Mouse (Mus musculus) neural tube, embryonic 14.5 days (tissue): ENCODE results near the gene Ptpn9. TPM values are rescaled to one million over a fixed set of nuclear protein-coding genes. Genes with fewer than 3 reads are reported as not detected.
A peak's percentile ranks its signal among the peaks of the same experiment; 100 is the strongest.
"Not testable (repeated sequence)": the region's sequence is repeated elsewhere in the genome, so short reads cannot be mapped to it uniquely, and the experiment has no call there.

ENCODE experiments used
- ATAC-seq: fragments of 200-750 bp; cut with Nextera tagmentation; 2 replicates; pipeline ENCODE4 v1.8.0; 2017; ENCODE audit warnings: low read depth, mild to moderate bottlenecking, moderate TSS enrichment, moderate library complexity
- H3K27ac ChIP-seq: fragments of 300-500 bp; sonication (generic); 2 replicates; pipeline ENCODE4 v1.5.1; 2014; ENCODE audit warnings: low read depth, mild to moderate bottlenecking, control low read depth, low read length, moderate library complexity, mixed read lengths
- H3K27me3 ChIP-seq: fragments of 300-500 bp; sonication (generic); 2 replicates; pipeline ENCODE4 v1.6.1; 2014; ENCODE audit warnings: low read length; ENCODE audit not compliant: control insufficient read depth, insufficient read depth
- H3K36me3 ChIP-seq: fragments of 300-500 bp; sonication (generic); 2 replicates; pipeline ENCODE4 v1.6.1; 2014; ENCODE audit warnings: low read length, mixed read lengths; ENCODE audit not compliant: control insufficient read depth, insufficient read depth
- H3K4me1 ChIP-seq: fragments of 300-500 bp; sonication (generic); 2 replicates; pipeline ENCODE4 v1.6.1; 2014; ENCODE audit warnings: low read length; ENCODE audit not compliant: control insufficient read depth, insufficient read depth
- H3K4me2 ChIP-seq: fragments of 300-500 bp; sonication (generic); 2 replicates; pipeline ENCODE4 v1.6.1; 2014; ENCODE audit warnings: mild to moderate bottlenecking, low read depth, low read length, control low read depth
- H3K4me3 ChIP-seq: fragments of 300-500 bp; sonication (generic); 2 replicates; pipeline ENCODE4 v1.5.1; 2014; ENCODE audit warnings: low read depth, low read length, control low read depth, mixed read lengths
- H3K9ac ChIP-seq: fragments of 300-500 bp; sonication (generic); replicated peaks from 2 replicates; pipeline ENCODE4 v1.6.1; 2014; ENCODE audit warnings: low read depth, mild to moderate bottlenecking, control low read depth, low read length, mixed read lengths
- H3K9me3 ChIP-seq: fragments of 300-500 bp; sonication (generic); 2 replicates; pipeline ENCODE4 v1.6.1; 2016; ENCODE audit warnings: low read length; ENCODE audit not compliant: control insufficient read depth
- WGBS: fragments of 180-500 bp; shearing (Covaris S2); extraction: QIAGEN DNeasy Blood & Tissue Kit; methylation state at CpG from one replicate; pipeline ENCODE4 v1.1.7; 2014; 5-methylcytosine and 5-hydroxymethylcytosine counted together
- polyA plus RNA-seq: library from polyadenylated mRNA; unstranded; fragments of >200 nt; fragmentation: Nextera tagmentation; extraction: Ambion mirVana; gene quantifications from 2 replicates; pipeline ENCODE4 v1.2.1, GENCODE M21; 2014

Ptpn9 gene
- 31.3 and 36.5 TPM in 2 replicates for polyA plus RNA-seq

DNA sequence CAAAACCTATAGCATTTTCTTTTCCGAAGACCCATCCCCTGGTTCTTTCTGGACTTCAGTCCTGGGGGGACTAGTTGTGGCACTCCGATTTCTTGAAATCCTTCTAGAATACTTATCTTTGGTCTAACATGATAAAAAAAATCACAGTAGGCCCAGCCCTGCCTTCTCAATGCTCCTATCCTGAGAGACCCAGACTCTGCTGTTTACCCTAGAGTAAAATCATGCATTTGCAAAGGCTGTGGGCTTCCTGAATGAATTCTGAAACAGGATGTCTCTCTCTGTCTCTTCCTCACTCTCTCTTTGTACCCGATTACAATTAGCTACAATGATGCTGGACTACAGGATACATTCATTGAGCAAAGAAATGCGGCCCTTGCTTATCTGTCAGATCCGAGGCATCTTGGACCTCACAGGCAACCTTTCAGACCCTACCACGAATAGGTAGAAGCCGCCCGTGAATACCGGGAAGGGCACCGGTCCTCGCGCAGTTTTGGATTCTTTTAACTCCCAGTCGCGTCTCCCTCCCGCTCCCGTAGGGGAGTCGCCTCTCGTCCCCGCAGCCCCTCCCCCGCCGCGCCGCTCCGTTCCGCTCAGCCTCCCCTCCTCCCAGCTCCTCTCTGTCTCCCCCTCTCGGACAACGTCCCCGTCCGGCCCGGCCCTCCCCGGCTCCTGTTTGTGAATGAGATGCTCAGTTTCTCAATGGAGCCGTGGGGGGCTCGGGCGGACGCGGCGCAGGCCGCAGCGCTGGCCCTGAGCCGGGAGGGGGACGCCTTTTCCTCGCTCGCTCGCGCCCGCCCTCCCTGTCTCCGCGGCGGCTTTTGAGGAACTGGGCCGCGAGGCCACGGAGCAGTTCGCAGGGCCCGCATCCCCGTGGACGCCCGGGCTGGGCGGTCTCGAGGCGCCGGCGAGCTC, at the start of gene Ptpn9:
Ptpn9 (plus strand) TSS at position 638 of the 912 bp plus-strand sequence.
- no peaks in the 10 kb centered on the region for H3K36me3 ChIP-seq
- WGBS: 3% methylated on average over 62 of the region's 62 CpGs
- ATAC-seq: peak; percentile 95
- H3K4me1 ChIP-seq: peaks cover 4% of the 10 kb centered on the region; the same call in 1 of the 2 replicates
- peak within 1 kb of the TSS; percentile 97 for H3K9ac ChIP-seq
- peak within 1 kb of the TSS; percentile 93 for H3K27ac ChIP-seq
- peak within 1 kb of the TSS; percentile 48 for H3K4me2 ChIP-seq
- H3K4me3 ChIP-seq: peak within 1 kb of the TSS; percentile 89
- H3K9me3 ChIP-seq: no peaks in the 10 kb centered on the region
- no peaks in the 10 kb centered on the region; the same call in 1 of the 2 replicates for H3K27me3 ChIP-seq

DNA sequence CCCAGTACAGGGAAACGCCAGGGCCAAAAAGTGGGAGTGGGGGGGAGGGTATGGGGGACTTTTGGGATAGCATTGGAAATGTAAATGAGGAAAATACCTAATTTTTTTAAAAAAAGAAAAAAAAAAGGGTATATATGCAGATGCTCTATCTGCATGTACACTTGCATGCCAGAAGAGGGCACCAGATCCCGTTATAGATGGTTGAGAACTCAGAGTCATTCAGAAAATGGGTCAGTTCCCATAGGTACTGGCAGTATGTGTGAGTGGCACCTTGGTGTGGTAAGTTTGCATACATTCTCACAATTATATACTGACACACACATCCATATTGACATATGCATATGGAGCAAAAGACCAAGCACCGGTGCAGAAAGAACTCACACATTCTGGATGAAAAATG, 47.2 kb upstream of the Ptpn9 start:
- not testable (repeated sequence) for ATAC-seq, H3K4me3 ChIP-seq, H3K36me3 ChIP-seq, H3K4me2 ChIP-seq, H3K27me3 ChIP-seq, H3K4me1 ChIP-seq, H3K27ac ChIP-seq, H3K9ac ChIP-seq, H3K9me3 ChIP-seq
- WGBS: 28% methylated on average over 3 of the region's 3 CpGs

DNA sequence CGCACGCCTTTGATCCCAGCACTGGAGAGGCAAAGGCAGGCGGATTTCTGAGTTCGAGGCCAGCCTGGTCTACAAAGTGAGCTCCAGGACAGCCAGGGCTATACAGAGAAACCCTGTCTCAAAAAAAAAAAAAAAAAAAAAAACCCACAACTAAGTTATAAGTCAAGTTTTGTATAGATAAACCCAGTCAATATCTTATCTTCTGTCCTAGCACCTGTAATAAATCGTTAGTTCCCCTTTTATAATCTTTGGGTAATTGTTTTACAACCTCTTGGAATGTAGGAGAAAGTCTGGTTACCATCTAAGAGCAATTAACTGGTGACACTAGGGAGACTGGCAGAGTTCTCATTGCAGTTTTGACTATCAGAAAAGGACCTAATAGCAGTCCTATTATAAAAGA, 46.0 kb upstream of the Ptpn9 start:
- not testable (repeated sequence) for H3K27me3 ChIP-seq, H3K4me1 ChIP-seq, H3K4me2 ChIP-seq, H3K36me3 ChIP-seq, H3K9me3 ChIP-seq, ATAC-seq, H3K9ac ChIP-seq, H3K27ac ChIP-seq, H3K4me3 ChIP-seq
- WGBS: 39% methylated on average over 5 of the region's 5 CpGs

DNA sequence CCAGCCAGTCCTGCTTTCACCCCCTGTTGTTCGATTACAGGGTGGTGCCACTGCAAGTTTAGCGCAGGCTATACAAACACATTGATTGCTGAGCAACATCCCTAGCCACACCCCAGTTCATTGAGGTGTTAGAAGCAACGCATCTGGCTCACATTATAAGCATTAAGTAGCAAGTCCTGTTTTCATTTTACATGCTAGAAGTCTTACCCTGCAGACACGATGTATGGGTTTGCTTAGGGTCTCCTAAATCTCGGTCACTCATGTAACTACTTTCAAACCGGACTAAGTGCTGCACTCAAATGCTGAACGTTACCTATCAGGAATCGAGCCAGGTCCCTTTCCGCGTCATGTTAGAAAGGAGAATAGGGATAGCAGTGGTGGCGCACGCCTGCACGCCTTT, 45.0 kb upstream of the Ptpn9 start:
- peaks cover 3% of the 10 kb centered on the region; the same call in 1 of the 2 replicates for H3K4me1 ChIP-seq
- no peak overlapping the region for H3K27ac ChIP-seq
- no peaks in the 10 kb centered on the region for H3K9me3 ChIP-seq
- H3K27me3 ChIP-seq: no peaks in the 10 kb centered on the region
- H3K36me3 ChIP-seq: no peaks in the 10 kb centered on the region
- no peak for ATAC-seq
- H3K4me2 ChIP-seq: peak overlapping the region; percentile 33
- no peak overlapping the region for H3K9ac ChIP-seq
- H3K4me3 ChIP-seq: peak overlapping the region; percentile 14
- 26% methylated on average over 13 of the region's 13 CpGs for WGBS

DNA sequence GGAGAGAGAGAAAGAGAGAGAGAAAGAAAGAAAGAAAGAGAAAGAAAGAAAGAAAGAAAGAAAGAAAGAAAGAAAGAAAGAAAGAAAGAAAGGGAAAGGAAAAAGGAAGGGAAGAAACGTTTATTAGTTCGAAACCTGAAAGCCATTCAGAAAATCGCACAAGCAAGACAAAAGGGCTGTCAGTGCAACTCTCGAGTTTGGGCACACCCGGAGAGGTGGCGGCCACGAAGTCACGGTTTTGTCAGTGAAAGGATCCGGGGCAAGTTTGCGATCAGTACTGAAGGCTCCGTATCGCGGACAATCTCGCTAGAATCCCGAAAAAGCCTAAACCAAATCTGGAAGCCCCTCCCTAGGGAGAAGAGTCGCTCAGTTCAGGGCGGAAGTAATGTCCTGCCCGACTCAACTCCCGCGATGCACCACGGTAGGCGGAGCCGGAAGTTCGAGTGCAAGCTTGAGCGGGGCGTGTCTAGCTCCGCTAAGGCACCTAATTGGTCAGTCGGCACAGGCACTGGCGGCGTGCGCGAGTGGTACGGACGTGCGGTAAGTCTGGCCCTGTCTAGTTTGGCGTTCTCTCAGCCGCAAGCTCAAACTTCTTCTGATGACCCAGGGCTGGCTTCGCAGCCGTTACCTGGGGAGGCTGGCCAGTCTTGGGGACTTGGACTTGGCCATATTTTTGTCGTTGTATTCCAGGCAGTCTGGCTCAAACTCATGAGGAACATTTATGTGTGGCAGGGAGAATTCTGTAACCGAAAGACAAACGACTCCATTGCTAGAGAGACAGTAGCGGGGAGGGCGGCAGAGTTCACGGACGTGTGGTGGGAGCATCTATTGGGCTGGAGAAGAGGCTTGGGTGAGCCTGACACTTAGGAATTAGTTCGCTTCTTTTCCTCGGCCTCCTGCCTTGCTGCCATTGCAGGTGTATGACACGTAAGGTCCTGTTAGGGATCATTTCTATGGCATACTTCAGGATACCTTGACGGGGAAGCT, 44.0 kb upstream of the Ptpn9 start, which contains the start of gene Snupn:
Snupn (plus strand) TSS at position 465 of the 987 bp plus-strand sequence.
- WGBS: under 1% methylated on average over 50 of the region's 50 CpGs

DNA sequence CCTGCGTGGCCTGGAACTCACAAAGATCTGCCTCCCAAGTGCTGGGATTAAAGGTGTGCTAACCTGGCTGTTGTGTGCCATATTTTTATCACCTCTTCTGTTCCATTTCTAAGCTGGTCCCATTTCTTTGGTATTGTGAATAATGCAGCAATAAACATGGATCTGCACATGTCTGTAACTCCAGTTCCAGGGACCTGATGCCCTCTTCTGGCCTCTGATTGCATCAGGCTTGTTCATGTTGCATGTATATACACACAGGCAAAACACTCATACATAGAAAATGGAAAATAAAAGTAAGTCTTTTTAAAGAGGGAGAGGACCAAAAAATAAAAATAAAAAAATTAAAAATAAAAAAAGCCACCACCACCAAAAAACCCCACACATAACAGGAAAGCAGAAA, 41.2 kb upstream of the Ptpn9 start:
- Histone ChIP-seq H3K4me2 (no peak overlapping the region), H3K36me3 (no peaks in the 10 kb centered on the region), H3K27me3 (no peaks in the 10 kb centered on the region), H3K4me1 (peaks cover 3% of the 10 kb centered on the region; the same call in 1 of the 2 replicates), H3K27ac (no peak overlapping the region), H3K9me3 (no peaks in the 10 kb centered on the region), H3K9ac (no peak overlapping the region), H3K4me3 (no peak overlapping the region)
- 95% methylated on average over 1 of the region's 1 CpGs for WGBS
- no peak for ATAC-seq

More for the DNA sequence above, 44.0 kb upstream of the Ptpn9 start, which contains the start of gene Snupn:
- H3K36me3 ChIP-seq: no peaks in the 10 kb centered on the region
- H3K9ac ChIP-seq: peak within 1 kb of the TSS; percentile 69
- no peaks in the 10 kb centered on the region for H3K9me3 ChIP-seq
- H3K27me3 ChIP-seq: no peaks in the 10 kb centered on the region
- peak; percentile 100 for ATAC-seq
- H3K27ac ChIP-seq: peak within 1 kb of the TSS; percentile 78
- peaks cover 3% of the 10 kb centered on the region; the same call in 1 of the 2 replicates for H3K4me1 ChIP-seq
- peak within 1 kb of the TSS; percentile 80 for H3K4me2 ChIP-seq
- peak within 1 kb of the TSS; percentile 50 for H3K4me3 ChIP-seq

DNA sequence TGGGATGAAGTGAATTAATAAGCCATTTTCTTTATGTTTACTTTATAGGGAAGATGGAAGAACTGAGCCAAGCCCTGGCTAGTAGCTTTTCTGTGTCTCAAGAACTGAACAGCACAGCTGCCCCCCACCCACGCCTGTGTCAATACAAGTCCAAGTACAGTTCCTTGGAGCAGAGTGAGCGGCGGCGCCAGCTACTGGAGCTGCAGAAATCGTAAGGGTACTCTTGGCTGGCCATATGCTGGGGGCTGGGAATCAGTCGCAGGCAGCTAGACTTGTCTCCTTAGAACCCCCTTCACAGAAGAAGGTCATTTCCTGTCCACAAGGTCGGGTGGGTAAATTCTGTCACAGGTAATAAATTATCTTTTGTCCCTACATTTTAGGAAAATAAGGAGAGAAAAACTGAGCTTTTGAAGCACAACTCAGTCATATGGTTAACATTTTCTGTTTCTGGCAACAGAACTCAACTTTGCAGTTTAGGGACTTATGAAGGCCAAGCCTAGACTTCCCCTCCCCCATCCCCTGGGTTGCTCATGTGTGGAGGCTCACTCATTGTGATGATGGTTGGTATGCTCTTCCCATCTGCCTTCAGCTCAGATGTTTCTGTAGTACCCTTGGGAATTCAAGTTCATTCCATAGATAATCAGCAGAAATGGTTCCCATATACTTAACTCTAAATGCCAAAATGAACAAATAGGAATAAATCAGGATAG, 37.6 kb upstream of the Ptpn9 start:
- Histone ChIP-seq H3K27me3 (no peaks in the 10 kb centered on the region), H3K4me3 (no peak overlapping the region), H3K9ac (no peak overlapping the region), H3K36me3 (peaks cover 3% of the 10 kb centered on the region; the same call in 1 of the 2 replicates), H3K4me2 (no peak overlapping the region), H3K4me1 (no peaks in the 10 kb centered on the region), H3K9me3 (no peaks in the 10 kb centered on the region), H3K27ac (no peak overlapping the region)
- 80% methylated on average over 7 of the region's 7 CpGs for WGBS
- no peak for ATAC-seq

DNA sequence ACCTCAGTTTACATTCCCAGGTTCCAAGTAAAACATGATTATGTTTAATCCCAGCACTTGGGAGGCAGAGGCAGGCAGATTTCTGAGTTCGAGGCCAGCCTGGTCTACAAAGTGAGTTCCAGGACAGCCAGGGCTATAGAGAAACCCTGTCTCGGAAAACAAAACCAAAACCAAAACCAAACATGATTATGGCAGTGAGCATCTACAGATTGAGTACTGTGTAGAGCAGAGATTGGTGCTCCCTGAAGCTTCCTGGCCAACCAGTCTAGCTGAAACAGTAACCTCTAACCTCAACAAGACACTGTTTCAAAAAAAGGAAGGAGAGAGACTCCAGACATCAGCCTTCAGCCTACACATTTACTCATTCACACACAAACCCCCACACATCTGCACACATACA, 36.0 kb upstream of the Ptpn9 start:
- ATAC-seq: no peak
- H3K4me2 ChIP-seq: no peak overlapping the region
- no peak overlapping the region for H3K4me3 ChIP-seq
- H3K27ac ChIP-seq: no peak overlapping the region
- 98% methylated on average over 2 of the region's 2 CpGs for WGBS
- H3K4me1 ChIP-seq: no peaks in the 10 kb centered on the region
- H3K27me3 ChIP-seq: no peaks in the 10 kb centered on the region
- no peak overlapping the region for H3K9ac ChIP-seq
- peaks cover 7% of the 10 kb centered on the region; the same call in 1 of the 2 replicates for H3K36me3 ChIP-seq
- no peaks in the 10 kb centered on the region for H3K9me3 ChIP-seq
